Mouse (Mus musculus): ENCODE measurements around the gene Itgae.

- TF ChIP-seq GATA1 (IDR thresholded peaks at IDR 0.05; ENCODE audit: low read length) (no peak), TAL1 (IDR thresholded peaks at IDR 0.05; ENCODE audit: low read length) (no peak)
Measured at GRCm38 (mm10) chr11:73126495-73126894, 36.1 kb downstream of the Itgae start.
